Mouse (Mus musculus): ENCODE results near the gene Olfr632. TPM values are rescaled to one million over a fixed set of nuclear protein-coding genes. Genes with fewer than 3 reads are reported as not detected.

The Olfr632 gene
- total RNA-seq (2012; rRNA removed): not detected in 2 replicates

DNA sequence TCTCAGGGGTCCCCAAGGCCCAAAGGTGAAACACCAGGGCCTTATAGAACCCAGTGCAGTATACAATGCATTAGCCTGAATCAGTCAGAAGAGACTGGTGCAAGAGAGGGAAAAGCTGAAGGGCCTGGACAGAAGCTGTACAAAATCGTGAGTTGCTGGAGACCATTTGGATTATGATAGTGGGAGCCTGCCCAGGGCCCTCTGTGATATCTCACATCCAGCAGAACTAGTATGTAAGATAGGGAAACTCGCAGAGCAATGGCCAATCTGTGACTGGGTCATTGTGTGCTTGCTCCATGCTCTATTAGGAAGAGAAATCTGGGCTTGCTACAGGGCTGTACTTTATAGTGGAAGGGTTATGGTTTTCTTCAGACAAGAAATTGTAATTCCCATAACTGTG, at the start of gene Olfr632:
Gene Olfr632, plus strand, starts transcription at position 84 of the 400 bp plus-strand sequence.
- Histone ChIP-seq H3K4me1 (ENCODE audit: control insufficient read depth in 2 of 2, insufficient read depth in 2 of 2, low read length in 2 of 2, poor library complexity in 1 of 2) (no peaks in the 10 kb centered on the region), H3K4me3 (ENCODE audit: insufficient read depth in 1 of 2, low read depth in 1 of 2, low read length in 2 of 2, poor library complexity in 1 of 2, severe bottlenecking in 1 of 2) (no peak within 1 kb of the TSS), H3K27ac (ENCODE audit: insufficient read depth, low read depth, low read length, poor library complexity, severe bottlenecking) (no peak within 1 kb of the TSS), H3K9ac (ENCODE audit: insufficient read depth, low read depth, low read length, poor library complexity, severe bottlenecking) (no peak within 1 kb of the TSS), H3K36me3 (ENCODE audit: control insufficient read depth, insufficient read depth, low read length, poor library complexity, severe bottlenecking) (no peaks in the 10 kb centered on the region), H3K9me3 (ENCODE audit: control insufficient read depth, insufficient read depth, low read depth, low read length) (no peaks in the 10 kb centered on the region)
- TF ChIP-seq ZNF384 (IDR thresholded peaks at IDR 0.05; ENCODE audit: low read depth, low read length) (no peak), CHD2 (IDR thresholded peaks at IDR 0.05; ENCODE audit: low read depth, low read length) (no peak), ZC3H11A (IDR thresholded peaks at IDR 0.05; ENCODE audit: borderline replicate concordance, low read depth, low read length) (no peak), HCFC1 (IDR thresholded peaks at IDR 0.05; ENCODE audit: borderline replicate concordance, insufficient read depth, low read length) (no peak), MAFK (IDR thresholded peaks at IDR 0.05; ENCODE audit: insufficient read depth, low read depth, low read length) (no peak)
- in situ Hi-C loops (cut with MboI; ENCODE audit: low sequenced_read_pairs in 2 of 2, unreplicated experiment in 2 of 2): no loop called here
- no peak for DNase-seq (ENCODE audit: low read depth, low spot score)

DNA sequence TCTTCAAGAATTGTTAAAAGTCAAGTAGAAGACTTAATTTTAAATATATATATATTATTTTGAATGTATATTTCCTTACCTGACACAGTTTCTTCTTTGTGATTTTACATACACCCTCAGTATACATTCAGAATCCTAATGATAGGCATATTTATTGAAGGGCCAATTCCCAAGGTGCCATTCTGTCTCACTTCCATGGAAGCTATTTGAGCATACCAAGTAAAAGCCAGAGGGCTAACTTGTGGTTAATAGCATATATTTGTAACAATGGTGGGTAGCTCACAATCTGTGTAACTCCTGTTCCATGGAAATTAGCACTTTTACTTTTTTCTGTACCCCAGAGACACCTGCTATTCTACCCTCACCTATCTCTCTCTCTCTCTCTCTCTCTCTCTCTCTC, 48.0 kb upstream of the Olfr632 start, which contains the start of gene Olfr66:
Gene Olfr66, minus strand, starts transcription at position 101 of the 400 bp plus-strand sequence.
- no peak for DNase-seq (ENCODE audit: low read depth, low spot score)
- TF ChIP-seq ZC3H11A (IDR thresholded peaks at IDR 0.05; ENCODE audit: borderline replicate concordance, low read depth, low read length) (no peak), ZNF384 (IDR thresholded peaks at IDR 0.05; ENCODE audit: low read depth, low read length) (no peak), CHD2 (IDR thresholded peaks at IDR 0.05; ENCODE audit: low read depth, low read length) (no peak), MAFK (IDR thresholded peaks at IDR 0.05; ENCODE audit: insufficient read depth, low read depth, low read length) (no peak)
- Histone ChIP-seq H3K9me3 (ENCODE audit: control insufficient read depth, insufficient read depth, low read depth, low read length) (no peaks in the 10 kb centered on the region), H3K4me1 (ENCODE audit: control insufficient read depth in 2 of 2, insufficient read depth in 2 of 2, low read length in 2 of 2, poor library complexity in 1 of 2) (no peaks in the 10 kb centered on the region), H3K9ac (ENCODE audit: insufficient read depth, low read depth, low read length, poor library complexity, severe bottlenecking) (no peak within 1 kb of the TSS), H3K36me3 (ENCODE audit: control insufficient read depth, insufficient read depth, low read length, poor library complexity, severe bottlenecking) (no peaks in the 10 kb centered on the region), H3K4me3 (ENCODE audit: insufficient read depth in 1 of 2, low read depth in 1 of 2, low read length in 2 of 2, poor library complexity in 1 of 2, severe bottlenecking in 1 of 2) (no peak within 1 kb of the TSS), H3K27ac (ENCODE audit: insufficient read depth, low read depth, low read length, poor library complexity, severe bottlenecking) (no peak within 1 kb of the TSS)
- in situ Hi-C loops (cut with MboI; ENCODE audit: low sequenced_read_pairs in 2 of 2, unreplicated experiment in 2 of 2): no loop called here

DNA sequence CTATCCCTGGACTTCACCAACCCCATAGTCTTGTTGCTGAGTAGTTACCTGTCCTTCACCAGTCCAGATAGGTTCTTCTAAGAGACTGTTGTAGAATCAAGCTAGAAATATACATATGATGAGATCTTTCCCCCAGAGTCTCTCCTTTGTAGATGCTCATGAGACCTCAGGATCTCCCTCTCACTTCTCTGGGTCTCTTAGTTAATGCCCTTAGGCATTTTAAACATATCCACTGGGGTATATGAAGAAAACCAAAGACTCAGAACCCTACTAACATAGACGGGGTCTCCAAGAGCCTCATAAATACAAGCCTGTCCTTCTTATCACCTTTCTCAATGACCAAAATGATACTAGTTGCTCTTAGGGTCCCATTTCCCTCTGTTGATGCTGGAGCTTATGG, 39.8 kb upstream of the Olfr632 start, which contains the start of gene Olfr64:
Gene Olfr64, minus strand, starts transcription at position 101 of the 400 bp plus-strand sequence.
- in situ Hi-C loops (cut with MboI; ENCODE audit: low sequenced_read_pairs in 2 of 2, unreplicated experiment in 2 of 2): no loop called here
- Histone ChIP-seq H3K27ac (ENCODE audit: insufficient read depth, low read depth, low read length, poor library complexity, severe bottlenecking) (no peak within 1 kb of the TSS), H3K9me3 (ENCODE audit: control insufficient read depth, insufficient read depth, low read depth, low read length) (no peaks in the 10 kb centered on the region), H3K9ac (ENCODE audit: insufficient read depth, low read depth, low read length, poor library complexity, severe bottlenecking) (no peak within 1 kb of the TSS), H3K4me3 (ENCODE audit: insufficient read depth in 1 of 2, low read depth in 1 of 2, low read length in 2 of 2, poor library complexity in 1 of 2, severe bottlenecking in 1 of 2) (no peak within 1 kb of the TSS), H3K36me3 (ENCODE audit: control insufficient read depth, insufficient read depth, low read length, poor library complexity, severe bottlenecking) (no peaks in the 10 kb centered on the region), H3K4me1 (ENCODE audit: control insufficient read depth in 2 of 2, insufficient read depth in 2 of 2, low read length in 2 of 2, poor library complexity in 1 of 2) (no peaks in the 10 kb centered on the region)
- DNase-seq (ENCODE audit: low read depth, low spot score): no peak
- no peak for TF ChIP-seq CHD2 (IDR thresholded peaks at IDR 0.05; ENCODE audit: low read depth, low read length)
- no peak for TF ChIP-seq HCFC1 (IDR thresholded peaks at IDR 0.05; ENCODE audit: borderline replicate concordance, insufficient read depth, low read length)
- TF ChIP-seq MAFK (IDR thresholded peaks at IDR 0.05; ENCODE audit: insufficient read depth, low read depth, low read length): no peak

DNA sequence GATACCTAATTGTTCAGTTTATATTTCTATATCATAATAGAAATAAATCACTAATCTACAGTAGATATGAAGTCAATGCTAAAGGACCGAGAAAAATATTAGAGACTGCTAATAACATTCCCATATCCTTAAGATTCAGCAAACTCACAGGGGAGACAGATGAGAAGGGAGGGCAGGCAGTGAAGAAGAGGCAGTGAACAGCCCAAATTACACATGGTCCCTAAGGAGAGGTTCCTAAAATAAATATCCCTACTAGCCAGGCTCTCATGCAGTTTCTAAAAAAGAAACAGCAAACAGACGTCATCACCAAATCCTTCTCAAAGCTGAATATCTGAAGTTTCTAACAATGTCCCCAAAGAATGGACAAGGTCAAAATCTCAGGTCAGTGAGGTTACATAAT, 31.0 kb upstream of the Olfr632 start, which contains the start of gene Olfr65:
Gene Olfr65, plus strand, starts transcription at position 301 of the 400 bp plus-strand sequence.
- no peak for DNase-seq (ENCODE audit: low read depth, low spot score)
- TF ChIP-seq CHD2 (IDR thresholded peaks at IDR 0.05; ENCODE audit: low read depth, low read length): no peak
- no peak for TF ChIP-seq ZC3H11A (IDR thresholded peaks at IDR 0.05; ENCODE audit: borderline replicate concordance, low read depth, low read length)
- no peak for TF ChIP-seq ZNF384 (IDR thresholded peaks at IDR 0.05; ENCODE audit: low read depth, low read length)
- no peak for TF ChIP-seq MAFK (IDR thresholded peaks at IDR 0.05; ENCODE audit: insufficient read depth, low read depth, low read length)
- TF ChIP-seq HCFC1 (IDR thresholded peaks at IDR 0.05; ENCODE audit: borderline replicate concordance, insufficient read depth, low read length): no peak
- no peaks in the 10 kb centered on the region for H3K9me3 ChIP-seq (ENCODE audit: control insufficient read depth, insufficient read depth, low read depth, low read length)
- H3K9ac ChIP-seq (ENCODE audit: insufficient read depth, low read depth, low read length, poor library complexity, severe bottlenecking): no peak within 1 kb of the TSS
- in situ Hi-C loops (cut with MboI; ENCODE audit: low sequenced_read_pairs in 2 of 2, unreplicated experiment in 2 of 2): no loop called here
- no peaks in the 10 kb centered on the region for H3K36me3 ChIP-seq (ENCODE audit: control insufficient read depth, insufficient read depth, low read length, poor library complexity, severe bottlenecking)
- no peaks in the 10 kb centered on the region for H3K4me1 ChIP-seq (ENCODE audit: control insufficient read depth in 2 of 2, insufficient read depth in 2 of 2, low read length in 2 of 2, poor library complexity in 1 of 2)
- H3K27ac ChIP-seq (ENCODE audit: insufficient read depth, low read depth, low read length, poor library complexity, severe bottlenecking): no peak within 1 kb of the TSS
- H3K4me3 ChIP-seq (ENCODE audit: insufficient read depth in 1 of 2, low read depth in 1 of 2, low read length in 2 of 2, poor library complexity in 1 of 2, severe bottlenecking in 1 of 2): no peak within 1 kb of the TSS

DNA sequence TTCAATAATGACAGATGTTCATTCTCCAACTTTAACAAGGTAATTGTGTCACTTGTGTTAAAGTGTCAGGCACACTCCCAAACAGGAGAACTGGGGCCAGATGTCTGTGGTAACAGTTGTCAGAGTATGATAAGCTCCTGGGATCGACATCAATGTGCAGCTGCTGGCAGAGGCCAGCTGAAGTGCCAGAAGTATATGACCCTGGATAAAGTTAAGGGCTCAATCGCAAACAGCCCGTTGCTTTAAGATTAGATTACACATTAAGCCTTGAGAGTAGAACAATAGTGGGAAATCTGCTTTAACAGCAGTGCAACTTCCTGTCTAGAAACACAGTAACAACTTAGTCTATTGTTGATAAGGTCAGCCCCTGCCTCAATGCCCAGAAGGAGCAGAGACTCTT, 24.1 kb upstream of the Olfr632 start:
- in situ Hi-C loops (cut with MboI; ENCODE audit: low sequenced_read_pairs in 2 of 2, unreplicated experiment in 2 of 2): no loop called here
- DNase-seq (ENCODE audit: low read depth, low spot score): no peak
- no peak for TF ChIP-seq MAFK (IDR thresholded peaks at IDR 0.05; ENCODE audit: insufficient read depth, low read depth, low read length)
- no peak for TF ChIP-seq HCFC1 (IDR thresholded peaks at IDR 0.05; ENCODE audit: borderline replicate concordance, insufficient read depth, low read length)
- no peak for TF ChIP-seq ZNF384 (IDR thresholded peaks at IDR 0.05; ENCODE audit: low read depth, low read length)
- no peak for TF ChIP-seq CHD2 (IDR thresholded peaks at IDR 0.05; ENCODE audit: low read depth, low read length)
- TF ChIP-seq ZC3H11A (IDR thresholded peaks at IDR 0.05; ENCODE audit: borderline replicate concordance, low read depth, low read length): no peak
- no peaks in the 10 kb centered on the region for H3K36me3 ChIP-seq (ENCODE audit: control insufficient read depth, insufficient read depth, low read length, poor library complexity, severe bottlenecking)
- no peaks in the 10 kb centered on the region for H3K9me3 ChIP-seq (ENCODE audit: control insufficient read depth, insufficient read depth, low read depth, low read length)
- no peak overlapping the region for H3K27ac ChIP-seq (ENCODE audit: insufficient read depth, low read depth, low read length, poor library complexity, severe bottlenecking)
- H3K9ac ChIP-seq (ENCODE audit: insufficient read depth, low read depth, low read length, poor library complexity, severe bottlenecking): no peak overlapping the region
- H3K4me1 ChIP-seq (ENCODE audit: control insufficient read depth in 2 of 2, insufficient read depth in 2 of 2, low read length in 2 of 2, poor library complexity in 1 of 2): no peaks in the 10 kb centered on the region
- H3K4me3 ChIP-seq (ENCODE audit: insufficient read depth in 1 of 2, low read depth in 1 of 2, low read length in 2 of 2, poor library complexity in 1 of 2, severe bottlenecking in 1 of 2): no peak overlapping the region

Measured in ES-E14 (cell line).